Mouse (Mus musculus) MEL (cell line): Measurements from ENCODE around the gene Bdh1.

Experiments used
- CTCF ChIP-seq, 3 experiments: IDR thresholded peaks in 2 of 3; conservative IDR thresholded peaks in 1 of 3; 2 replicates each; pipeline ENCODE4 v1.5.1; 2011 to 2012; ENCODE audit warnings: low read length in 3 of 3, low read depth in 2 of 3, mild to moderate bottlenecking in 2 of 3, improper control_type of control experiment in 1 of 3, inconsistent platforms in 1 of 3, mixed read lengths in 1 of 3, moderate library complexity in 1 of 3; ENCODE audit not compliant: control insufficient read depth in 1 of 3, insufficient read depth in 1 of 3, poor library complexity in 1 of 3, severe bottlenecking in 1 of 3
- HCFC1 ChIP-seq: IDR thresholded peaks from 2 replicates; pipeline ENCODE4 v1.6.1; 2012; ENCODE audit warnings: low read depth, mild to moderate bottlenecking, inconsistent platforms, low read length, improper control_type of control experiment, moderate library complexity
- ZC3H11A ChIP-seq: IDR thresholded peaks from 2 replicates; pipeline ENCODE4 v1.6.1; 2012; ENCODE audit warnings: low read depth, mild to moderate bottlenecking, inconsistent platforms, low read length, improper control_type of control experiment
- ZMIZ1 ChIP-seq: IDR thresholded peaks from 2 replicates; pipeline ENCODE4 v1.6.1; 2012; ENCODE audit warnings: low read depth, mild to moderate bottlenecking, inconsistent platforms, low read length, improper control_type of control experiment, moderate library complexity

- TF ChIP-seq HCFC1, result no peak
- no peak for TF ChIP-seq ZMIZ1
- no peak for TF ChIP-seq CTCF (IDR thresholded peaks at IDR 0.05 in 2 of 3, conservative IDR thresholded peaks at IDR 0.05 in 1 of 3; ENCODE audit: control insufficient read depth in 1 of 3, insufficient read depth in 1 of 3, low read depth in 2 of 3, low read length in 3 of 3, poor library complexity in 1 of 3, severe bottlenecking in 1 of 3)
- no peak for TF ChIP-seq ZC3H11A
Measured at GRCm38 (mm10) chr16:31466106-31466505, 44.0 kb downstream of the Bdh1 start.
